Mouse (Mus musculus) MEL (cell line): ENCODE measurements around the gene Ankar. TPM values are rescaled to one million over a fixed set of nuclear protein-coding genes. Genes with fewer than 3 reads are reported as not detected.

Experiments
- DNase-seq: peaks from one replicate; pipeline ENCODE4 v3.0.0; 2011; ENCODE audit warnings: low read depth, low spot score
- H3K27ac ChIP-seq: 2 replicates; pipeline ENCODE4 v1.5.1; 2012; ENCODE audit warnings: low read depth, mild to moderate bottlenecking, control low read depth, low read length, moderate library complexity; ENCODE audit not compliant: control insufficient read depth
- H3K27me3 ChIP-seq, 2 experiments: fragments of 150-350 bp in 1 of 2; sonication (generic) in 1 of 2; 2 replicates each; pipeline ENCODE4 v1.6.1; 2012; ENCODE audit warnings: low read length in 2 of 2, mild to moderate bottlenecking in 2 of 2, improper control_type of control experiment in 1 of 2, moderate library complexity in 1 of 2; ENCODE audit not compliant: insufficient read depth in 2 of 2, control insufficient read depth in 1 of 2
- H3K36me3 ChIP-seq, 2 experiments: 2 replicates each; pipeline ENCODE4 v1.6.1; 2012 to 2014; ENCODE audit warnings: low read length in 2 of 2, improper control_type of control experiment in 1 of 2, inconsistent platforms in 1 of 2, mild to moderate bottlenecking in 1 of 2; ENCODE audit not compliant: insufficient read depth in 2 of 2, control insufficient read depth in 1 of 2
- H3K4me1 ChIP-seq, 2 experiments: fragments of 150-350 bp in 1 of 2; sonication (generic) in 1 of 2; 2 replicates each; pipeline ENCODE4 v1.6.1; 2012; ENCODE audit warnings: low read length in 2 of 2, improper control_type of control experiment in 1 of 2, mild to moderate bottlenecking in 1 of 2; ENCODE audit not compliant: insufficient read depth in 2 of 2, control insufficient read depth in 1 of 2
- H3K4me3 ChIP-seq, 2 experiments: fragments of 150-350 bp in 1 of 2; sonication (generic) in 1 of 2; 2 replicates each; pipeline ENCODE4 v1.5.1; 2012; ENCODE audit warnings: low read depth in 2 of 2, low read length in 2 of 2, mild to moderate bottlenecking in 2 of 2, moderate library complexity in 2 of 2, control low read depth in 1 of 2, improper control_type of control experiment in 1 of 2; ENCODE audit not compliant: control insufficient read depth in 1 of 2, insufficient read depth in 1 of 2
- H3K79me2 ChIP-seq: 2 replicates; pipeline ENCODE4 v1.6.1; 2012; ENCODE audit warnings: mild to moderate bottlenecking, low read length, moderate library complexity; ENCODE audit not compliant: control insufficient read depth, poor library complexity, insufficient read depth
- H3K9ac ChIP-seq: 2 replicates; pipeline ENCODE4 v1.6.1; 2012; ENCODE audit warnings: low read depth, mild to moderate bottlenecking, control low read depth, low read length, moderate library complexity; ENCODE audit not compliant: control insufficient read depth, poor library complexity, severe bottlenecking
- H3K9me3 ChIP-seq: fragments of 150-350 bp; sonication (generic); replicated peaks from 2 replicates; pipeline ENCODE4 v1.6.1; 2012; ENCODE audit warnings: mild to moderate bottlenecking, low read length, improper control_type of control experiment, moderate library complexity; ENCODE audit not compliant: insufficient read depth
- BHLHE40 ChIP-seq: IDR thresholded peaks from 2 replicates; pipeline ENCODE4 v1.6.1; 2012; ENCODE audit warnings: low read depth, mild to moderate bottlenecking, inconsistent platforms, low read length, improper control_type of control experiment, borderline replicate concordance
- CHD1 ChIP-seq: IDR thresholded peaks from 2 replicates; pipeline ENCODE4 v1.6.1; 2012; ENCODE audit warnings: low read depth, mild to moderate bottlenecking, inconsistent platforms, low read length, improper control_type of control experiment
- GABPA ChIP-seq: IDR thresholded peaks from 2 replicates; pipeline ENCODE4 v1.6.1; 2012; ENCODE audit warnings: low read depth, mild to moderate bottlenecking, inconsistent platforms, low read length, improper control_type of control experiment, moderate library complexity
- MAX ChIP-seq: IDR thresholded peaks from 2 replicates; pipeline ENCODE4 v1.6.1; 2011; ENCODE audit warnings: low read length, improper control_type of control experiment
- MXI1 ChIP-seq: IDR thresholded peaks from 2 replicates; pipeline ENCODE4 v1.6.1; 2011; ENCODE audit warnings: mild to moderate bottlenecking, low read depth, low read length, improper control_type of control experiment
- MYC ChIP-seq: IDR thresholded peaks from 2 replicates; pipeline ENCODE4 v1.6.1; 2011; ENCODE audit warnings: low read depth, mild to moderate bottlenecking, low read length, improper control_type of control experiment, moderate library complexity
- NELFE ChIP-seq: IDR thresholded peaks from 2 replicates; pipeline ENCODE4 v1.6.1; 2011; ENCODE audit warnings: low read depth, low read length, improper control_type of control experiment
- NRF1 ChIP-seq: IDR thresholded peaks from 2 replicates; pipeline ENCODE4 v1.6.1; 2014; ENCODE audit warnings: low read depth, mild to moderate bottlenecking, inconsistent platforms, low read length, improper control_type of control experiment, moderate library complexity; ENCODE audit not compliant: poor library complexity, insufficient read depth, severe bottlenecking
- POLR2A ChIP-seq, 2 experiments: IDR thresholded peaks; 2 replicates each; pipeline ENCODE4 v1.6.1; 2011 to 2012; ENCODE audit warnings: low read length in 2 of 2, mild to moderate bottlenecking in 2 of 2, control low read depth in 1 of 2, improper control_type of control experiment in 1 of 2, low read depth in 1 of 2, moderate library complexity in 1 of 2; ENCODE audit not compliant: control insufficient read depth in 1 of 2, insufficient read depth in 1 of 2, poor library complexity in 1 of 2
- POLR2AphosphoS5 ChIP-seq: IDR thresholded peaks from 2 replicates; pipeline ENCODE4 v1.6.1; 2012; ENCODE audit warnings: low read depth, borderline replicate concordance, mild to moderate bottlenecking, inconsistent platforms, low read length, moderate library complexity, mixed read lengths
- RCOR1 ChIP-seq: IDR thresholded peaks from 2 replicates; pipeline ENCODE4 v1.6.1; 2012; ENCODE audit warnings: low read depth, mild to moderate bottlenecking, inconsistent platforms, low read length, improper control_type of control experiment
- TCF12 ChIP-seq: IDR thresholded peaks from 2 replicates; pipeline ENCODE4 v1.6.1; 2014; ENCODE audit warnings: low read depth, mild to moderate bottlenecking, inconsistent platforms, low read length, improper control_type of control experiment, moderate library complexity
- UBTF ChIP-seq: IDR thresholded peaks from 2 replicates; pipeline ENCODE4 v1.6.1; 2012; ENCODE audit warnings: low read depth, mild to moderate bottlenecking, inconsistent platforms, low read length, improper control_type of control experiment, moderate library complexity, borderline replicate concordance; ENCODE audit not compliant: insufficient read depth
- USF1 ChIP-seq: IDR thresholded peaks from 2 replicates; pipeline ENCODE4 v1.6.1; 2014; ENCODE audit warnings: low read depth, mild to moderate bottlenecking, inconsistent platforms, low read length, improper control_type of control experiment, moderate library complexity
- ZMIZ1 ChIP-seq: IDR thresholded peaks from 2 replicates; pipeline ENCODE4 v1.6.1; 2012; ENCODE audit warnings: low read depth, mild to moderate bottlenecking, inconsistent platforms, low read length, improper control_type of control experiment, moderate library complexity
- polyA plus RNA-seq, 2 experiments: library from polyadenylated mRNA; stranded (reverse) in 1 of 2; unstranded in 1 of 2; fragments of >175 nt in 1 of 2; fragments of >200 nt in 1 of 2; gene quantifications; 2 replicates each; pipeline versions ENCODE4 v1.2.1 to v1.2.4; 2012; ENCODE audit warnings: low replicate concordance in 2 of 2, low read depth in 1 of 2; ENCODE audit not compliant: insufficient read length in 2 of 2, insufficient read depth in 1 of 2, missing spikeins in 1 of 2
- total RNA-seq: library from RNA; depleted of rRNA; stranded (reverse); fragments of 300-350 nt; gene quantifications from 2 replicates; pipeline ENCODE4 v1.2.3, GENCODE M21; 2012

The Ankar gene
- total and polyA plus RNA-seq, 3 experiments, result not detected

- Histone ChIP-seq H3K79me2 (no peaks in the 10 kb centered on the region), H3K36me3 (no peaks in the 10 kb centered on the region; a peak in 2 of 4 replicates), H3K9ac (no peak overlapping the region)
- no peak for TF ChIP-seq TCF12
- TF ChIP-seq MYC, result no peak
- no peak for TF ChIP-seq POLR2AphosphoS5
- TF ChIP-seq GABPA, result no peak
- TF ChIP-seq UBTF, result no peak
- no peak for TF ChIP-seq POLR2A (IDR thresholded peaks at IDR 0.05; ENCODE audit: control insufficient read depth in 1 of 2, insufficient read depth in 1 of 2, low read depth in 1 of 2, low read length in 2 of 2, poor library complexity in 1 of 2)
- no peak for TF ChIP-seq MXI1
- no peak for TF ChIP-seq USF1
- TF ChIP-seq, all 39 proteins: peak for 0
- Histone ChIP-seq H3K4me3 (no peak overlapping the region), H3K9me3 (no peaks in the 10 kb centered on the region), H3K27ac (no peak overlapping the region), H3K4me1 (no peaks in the 10 kb centered on the region), H3K27me3 (no peaks in the 10 kb centered on the region)
- no peak for DNase-seq
These were observed 91.2 kb downstream of the Ankar start for GRCm38 (mm10) chr1:72609129-72609528.

- H3K9me3 ChIP-seq, result no peaks in the 10 kb centered on the region
- H3K79me2 ChIP-seq, result no peaks in the 10 kb centered on the region
- no peak overlapping the region for H3K27ac ChIP-seq
- H3K4me3 ChIP-seq, result no peak overlapping the region
- no peaks in the 10 kb centered on the region for H3K4me1 ChIP-seq
- no peaks in the 10 kb centered on the region for H3K27me3 ChIP-seq
- no peak overlapping the region for H3K9ac ChIP-seq
- DNase-seq, result no peak
- TF ChIP-seq MAX (no peak), TCF12 (no peak), BHLHE40 (no peak), ZMIZ1 (no peak), NRF1 (no peak), CHD1 (no peak), POLR2AphosphoS5 (no peak), MYC (no peak), RCOR1 (no peak), UBTF (no peak), NELFE (no peak), MXI1 (no peak), USF1 (no peak)
- no peaks in the 10 kb centered on the region; a peak in 1 of 4 replicates for H3K36me3 ChIP-seq
These were observed 94.1 kb downstream of the Ankar start for GRCm38 (mm10) chr1:72606186-72606673.
